Mouse (Mus musculus): ENCODE data around the gene Eya4. TPM values are rescaled to one million over a fixed set of nuclear protein-coding genes. Genes with fewer than 3 reads are reported as not detected.
A peak's percentile ranks its signal among the peaks of the same experiment; 100 is the strongest.

Eya4 gene
- total RNA-seq, 2 experiments from 2014 or later, result 0.66 to 1.5 TPM

DNA sequence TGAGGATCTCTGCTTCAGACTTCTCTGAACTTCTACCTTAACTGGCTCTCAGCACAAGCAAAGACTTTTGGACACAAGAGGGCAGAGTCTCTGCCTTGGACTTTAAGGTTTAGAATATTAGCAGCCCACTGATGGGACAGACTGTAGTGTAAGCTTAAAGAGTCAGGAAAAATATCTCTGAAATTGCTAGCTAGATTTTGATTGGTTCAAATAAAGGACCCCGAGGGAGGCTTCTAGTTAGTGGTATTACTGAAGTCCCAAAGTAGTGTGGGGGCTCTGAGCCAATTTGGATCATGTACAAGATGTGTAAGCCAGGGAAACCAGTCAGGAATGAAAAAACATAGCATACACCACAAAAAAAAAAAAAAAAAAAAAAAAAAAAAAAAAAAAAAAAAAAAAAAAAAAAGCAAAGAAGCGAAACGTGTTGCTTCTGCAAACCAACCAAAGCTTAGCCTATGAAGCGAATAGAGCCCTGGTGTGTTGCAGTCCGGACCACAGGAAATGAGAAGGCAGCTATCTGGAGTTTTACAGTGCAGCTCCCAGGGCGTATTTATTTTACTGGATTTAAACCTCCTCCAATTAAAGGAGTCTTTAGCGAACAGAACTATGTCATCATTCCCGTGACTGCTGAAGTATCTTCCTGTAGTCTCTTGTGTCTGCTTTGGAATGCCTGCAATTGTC is 173.8 kb downstream of the Eya4 start:
- ATAC-seq (replicated peaks; ENCODE audit: low FRiP score, low TSS enrichment, poor library complexity, severe bottlenecking), result no peak

DNA sequence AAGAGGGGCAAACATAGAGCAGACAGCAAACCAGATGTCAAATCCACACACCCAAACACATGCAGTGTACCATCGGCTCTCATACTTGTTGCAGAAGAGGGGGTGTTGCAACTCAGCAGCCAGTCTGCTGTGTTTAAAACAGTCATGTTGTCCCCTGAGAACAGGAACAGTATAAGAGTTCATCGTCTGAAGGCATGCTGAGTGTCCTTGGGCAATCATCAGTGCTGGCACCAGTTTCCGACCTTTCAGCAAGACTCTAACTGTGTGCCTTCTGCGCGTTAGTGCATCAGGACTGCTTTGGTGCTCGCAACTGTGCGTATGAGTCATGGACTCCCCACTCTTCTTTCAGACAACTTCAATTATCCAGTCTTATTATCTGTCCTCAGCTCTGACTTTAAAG is 179.0 kb downstream of the Eya4 start:
- no peak for ATAC-seq (replicated peaks; ENCODE audit: low FRiP score, low TSS enrichment, poor library complexity, severe bottlenecking)

DNA sequence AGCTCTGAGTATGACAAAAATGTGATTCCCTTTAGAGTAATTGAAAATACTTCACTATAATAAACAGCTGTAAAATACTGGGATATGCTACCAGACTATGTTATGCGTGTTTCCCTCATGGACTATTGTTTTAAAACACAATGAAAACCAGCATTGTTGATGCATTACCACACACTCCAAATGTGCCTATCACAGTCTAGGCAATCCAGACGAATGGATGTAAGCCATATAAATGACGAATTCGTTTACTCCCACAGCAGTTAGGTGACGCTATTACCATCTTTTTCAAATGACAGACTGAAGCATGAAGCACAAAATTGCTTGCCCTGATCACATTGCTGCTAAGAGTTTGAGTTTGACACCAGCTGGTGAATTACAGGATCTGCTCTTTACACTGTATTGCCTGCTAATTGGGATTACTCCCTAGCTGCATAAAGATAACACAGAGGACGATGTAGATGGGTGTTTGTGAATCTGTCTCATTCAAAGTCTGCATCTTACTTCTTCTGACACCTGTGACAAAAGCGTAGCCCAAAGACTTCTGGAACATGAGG is 185.4 kb downstream of the Eya4 start:
- no peak for ATAC-seq (replicated peaks; ENCODE audit: low FRiP score, low TSS enrichment, poor library complexity, severe bottlenecking)

DNA sequence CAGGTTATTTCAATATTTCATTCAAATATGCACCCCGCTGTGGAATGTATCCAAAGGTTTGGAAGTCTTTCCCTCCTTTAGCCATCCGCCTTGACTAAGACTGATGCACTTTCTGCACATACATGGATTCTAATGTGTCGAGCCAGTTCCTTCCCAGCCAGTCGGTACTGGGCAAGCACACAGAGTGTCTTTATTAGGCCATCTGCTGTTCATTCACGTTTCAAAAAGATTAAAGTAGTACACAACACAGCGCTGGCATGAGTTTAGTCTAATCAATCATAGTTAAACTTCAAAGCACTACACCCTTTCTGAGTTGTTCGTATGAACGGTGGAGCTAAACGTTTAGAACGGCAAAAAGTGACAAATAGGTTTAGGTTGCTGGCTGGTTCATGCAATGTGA is 190.7 kb downstream of the Eya4 start:
- ATAC-seq (replicated peaks; ENCODE audit: low FRiP score, low TSS enrichment, poor library complexity, severe bottlenecking), result no peak

DNA sequence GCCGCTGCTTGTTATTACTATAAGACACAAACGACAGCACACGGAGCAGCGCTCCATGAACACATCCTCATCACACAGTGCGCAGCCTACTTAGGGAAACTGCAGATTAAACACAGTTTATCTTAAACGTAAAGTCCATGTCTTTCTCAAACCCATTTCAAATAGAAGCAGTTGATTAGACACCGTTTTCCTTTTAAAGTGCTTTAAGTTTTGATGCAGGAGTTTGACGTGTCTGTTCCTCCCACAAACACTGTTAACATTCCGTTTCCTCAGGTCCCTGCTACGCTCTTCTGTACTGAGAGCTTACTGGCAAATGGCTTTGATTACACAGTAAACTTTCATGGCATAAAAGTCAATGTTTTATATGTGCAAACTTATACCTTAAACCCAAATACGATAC is 191.4 kb downstream of the Eya4 start:
- no peak for ATAC-seq (replicated peaks; ENCODE audit: low FRiP score, low TSS enrichment, poor library complexity, severe bottlenecking)

DNA sequence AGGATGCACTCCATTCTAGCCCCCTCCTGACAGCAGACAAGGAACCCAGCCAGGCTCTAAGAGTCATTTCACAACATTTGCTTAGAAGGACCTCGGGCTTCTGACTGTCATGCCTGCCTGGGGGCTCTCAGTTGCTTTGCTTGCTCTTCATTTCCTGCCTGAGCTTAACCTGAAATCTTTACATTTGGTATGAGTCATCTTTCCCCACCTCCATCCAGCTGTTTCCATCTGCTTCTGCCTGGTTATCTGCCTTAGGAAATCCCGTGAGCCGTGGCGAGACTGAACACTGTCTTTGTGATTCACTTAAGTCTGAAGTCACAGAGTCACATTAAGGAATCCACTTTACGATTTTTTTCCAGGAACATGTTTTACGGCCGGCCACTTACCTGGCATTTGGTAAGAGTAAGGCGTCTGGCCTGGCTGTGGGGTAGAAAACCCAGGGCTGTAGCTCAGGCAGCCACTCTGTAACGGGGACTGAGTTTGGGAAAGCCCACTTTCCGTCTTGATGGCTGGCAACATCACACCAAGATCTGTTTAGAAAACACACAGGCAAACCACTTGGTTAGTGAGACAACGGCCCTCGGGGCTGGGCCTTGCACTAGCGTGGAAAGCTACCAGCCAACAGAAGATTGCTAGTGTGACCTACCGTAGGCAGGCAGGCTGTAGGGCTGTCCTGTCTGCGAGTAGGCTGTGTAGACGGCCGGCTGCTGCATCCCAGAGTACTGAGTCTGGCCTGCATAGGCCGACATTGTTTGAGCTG is 193.5 kb downstream of the Eya4 start:
- no peak for ATAC-seq (replicated peaks; ENCODE audit: low FRiP score, low TSS enrichment, poor library complexity, severe bottlenecking)

DNA sequence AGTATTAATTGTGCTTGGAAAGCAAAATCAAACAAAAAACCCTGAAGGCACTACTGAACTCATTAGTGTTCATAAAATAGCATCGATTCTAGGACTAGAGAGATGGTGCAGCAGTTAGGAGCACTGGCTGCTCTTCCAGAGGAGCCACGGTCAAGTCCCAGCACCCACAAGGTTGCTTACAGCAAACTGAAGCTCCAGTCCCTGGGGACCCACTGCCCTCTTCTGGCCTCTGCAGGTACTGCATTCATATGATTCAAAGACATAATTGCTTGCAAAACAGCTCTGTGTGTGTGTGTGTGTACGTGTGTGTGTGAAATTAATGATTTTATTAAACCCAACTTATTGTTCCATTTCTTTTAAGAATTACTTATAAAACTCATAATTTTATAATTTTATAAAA is 200.2 kb downstream of the Eya4 start:
- no peak for ATAC-seq (replicated peaks; ENCODE audit: low FRiP score, low TSS enrichment, poor library complexity, severe bottlenecking)

DNA sequence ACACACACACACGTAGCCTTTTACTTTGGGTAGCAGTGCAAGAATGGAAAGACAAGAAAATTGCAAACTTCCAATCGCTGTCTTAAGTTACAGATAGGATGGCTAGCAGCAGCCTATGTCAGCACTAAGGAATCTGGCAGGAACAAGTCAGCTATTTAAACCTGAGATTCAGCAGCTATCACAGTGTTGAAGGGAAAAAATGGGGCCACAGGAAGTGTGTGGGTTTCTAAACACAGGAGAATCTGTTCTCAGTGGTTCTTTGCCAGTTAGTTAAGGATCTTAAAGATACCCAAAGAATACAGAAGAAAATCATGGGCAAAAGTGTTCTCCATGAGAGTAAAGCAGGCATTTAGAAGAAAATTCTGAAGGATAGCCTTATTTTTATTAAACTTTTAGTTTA is 206.0 kb downstream of the Eya4 start:
- ATAC-seq (replicated peaks; ENCODE audit: low FRiP score, low TSS enrichment, poor library complexity, severe bottlenecking), result no peak

DNA sequence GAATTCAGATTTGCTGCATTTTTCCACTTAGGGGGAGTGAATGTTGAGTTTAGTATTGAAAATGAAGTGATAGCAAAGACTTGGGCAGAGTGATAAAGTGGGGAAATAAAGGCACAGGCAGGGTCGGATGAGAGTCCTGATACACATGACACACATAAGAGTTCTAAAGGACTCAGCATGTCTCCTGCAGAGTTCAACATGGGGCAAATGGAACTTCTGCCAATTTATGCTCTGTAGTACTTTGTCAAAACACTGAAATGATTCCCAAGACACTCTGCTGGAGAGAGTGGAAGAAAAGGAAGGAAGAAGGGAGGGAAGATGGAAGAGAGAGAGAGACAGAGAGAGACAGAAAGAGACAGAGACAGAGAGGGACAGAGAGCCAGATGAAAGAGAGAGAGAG is 222.6 kb downstream of the Eya4 start:
- no peak for ATAC-seq (replicated peaks; ENCODE audit: low FRiP score, low TSS enrichment, poor library complexity, severe bottlenecking)

DNA sequence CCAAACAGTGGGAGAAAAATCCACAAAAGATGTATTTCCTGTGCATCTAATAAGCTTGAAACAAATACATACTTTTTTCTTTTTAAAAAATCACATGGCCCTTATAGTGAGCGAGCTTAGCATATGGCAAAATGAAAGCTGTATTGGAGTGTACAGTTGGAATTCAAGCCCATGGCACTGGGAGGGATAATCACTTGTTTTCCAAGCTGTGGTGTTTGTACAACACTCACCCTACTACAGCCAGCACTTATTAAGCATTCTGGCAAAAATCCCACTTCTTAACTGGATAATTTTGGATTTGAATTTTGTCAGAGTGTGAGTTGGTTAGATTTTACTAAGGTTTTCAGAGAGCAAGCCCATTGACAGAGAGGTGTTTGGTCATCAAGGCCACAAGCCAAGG is 223.4 kb downstream of the Eya4 start:
- ATAC-seq (replicated peaks; ENCODE audit: low FRiP score, low TSS enrichment, poor library complexity, severe bottlenecking), result no peak

DNA sequence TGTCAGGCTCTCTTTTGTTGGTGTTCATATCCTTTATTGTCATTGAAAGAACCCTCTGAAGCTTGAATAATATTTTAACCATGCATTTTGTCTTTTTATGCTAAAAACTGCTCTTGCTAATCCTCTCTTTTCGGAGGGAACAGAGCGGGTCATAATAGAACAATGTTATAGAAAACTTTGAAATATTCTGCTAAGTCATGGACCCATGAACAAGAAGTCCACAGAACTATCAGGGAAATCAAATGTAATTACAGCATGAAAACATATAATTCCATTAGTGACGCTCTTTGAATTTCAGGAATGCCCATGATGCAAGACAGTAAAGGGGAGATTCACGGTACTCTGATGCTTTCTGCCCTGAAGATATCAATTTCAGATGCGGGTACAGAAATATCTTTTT is 224.1 kb downstream of the Eya4 start:
- ATAC-seq (replicated peaks; ENCODE audit: low FRiP score, low TSS enrichment, poor library complexity, severe bottlenecking), result no peak

DNA sequence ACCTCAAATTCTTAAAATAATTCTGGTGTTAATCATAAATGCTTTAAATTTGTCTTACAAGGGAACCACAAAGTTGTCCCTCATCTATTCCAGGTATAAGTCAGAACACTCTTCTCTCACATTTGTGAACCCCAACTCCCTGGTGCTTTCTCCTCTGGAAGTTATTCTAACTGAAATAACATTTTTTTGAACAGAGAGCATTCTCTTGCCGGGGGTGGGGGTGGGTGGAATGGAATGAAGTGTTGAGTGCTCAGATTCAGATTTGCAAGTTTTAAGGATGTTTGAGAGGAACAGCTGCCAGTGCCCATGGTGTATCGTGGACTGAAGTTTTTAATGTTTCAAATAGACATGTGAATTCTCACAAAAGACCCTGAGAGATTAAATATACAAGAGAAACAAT is 230.1 kb downstream of the Eya4 start:
- no peak for ATAC-seq (replicated peaks; ENCODE audit: low FRiP score, low TSS enrichment, poor library complexity, severe bottlenecking)

DNA sequence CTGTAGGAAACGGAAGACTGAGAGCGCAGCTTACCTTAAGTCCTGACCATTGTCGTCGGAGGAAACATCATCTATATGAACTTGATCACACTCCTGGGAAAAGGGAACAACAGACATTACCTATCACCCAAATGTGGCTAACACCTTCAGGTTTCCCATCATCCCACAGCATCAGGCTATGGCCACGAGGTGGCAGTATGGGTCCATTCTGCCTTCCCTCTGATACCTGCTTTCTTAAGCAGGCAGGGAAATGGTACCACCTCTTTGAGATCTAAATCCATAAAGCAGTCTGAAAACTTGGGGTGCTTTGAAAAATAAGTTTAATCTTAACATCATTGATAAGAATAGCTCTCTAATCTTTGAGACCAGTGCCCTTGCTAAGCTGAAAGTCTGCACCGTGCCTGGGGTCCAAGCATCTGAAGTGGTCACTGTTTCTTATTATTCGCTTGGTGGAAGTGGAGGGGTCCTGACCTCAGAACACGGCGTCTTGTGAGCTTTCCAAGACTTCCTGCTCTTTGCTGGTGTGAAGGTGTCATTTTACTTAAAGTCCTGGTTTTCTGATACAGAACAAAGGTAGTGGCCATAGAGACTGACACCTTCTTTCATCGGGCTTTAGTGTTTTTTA is 233.7 kb downstream of the Eya4 start:
- peak; percentile 92 for ATAC-seq (replicated peaks; ENCODE audit: low FRiP score, low TSS enrichment, poor library complexity, severe bottlenecking)

DNA sequence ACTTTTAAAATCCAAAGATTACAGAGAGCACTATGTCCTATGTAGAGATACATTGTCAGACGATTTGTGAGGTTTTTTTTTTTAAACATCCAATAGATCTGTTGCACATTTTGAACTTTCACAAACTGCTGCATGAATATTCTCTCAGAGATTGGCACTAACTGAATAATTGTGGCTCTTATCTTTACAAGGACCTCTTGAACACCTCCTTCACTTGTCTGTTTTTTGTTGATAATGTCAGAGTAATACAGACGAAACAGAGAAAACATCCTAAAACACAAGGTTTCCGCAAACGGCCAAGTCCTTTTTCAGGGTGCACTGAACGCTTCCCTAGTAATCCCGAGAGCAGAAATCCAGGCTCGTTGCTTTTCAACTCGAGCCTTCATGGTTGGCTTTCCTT is 234.5 kb downstream of the Eya4 start:
- ATAC-seq (replicated peaks; ENCODE audit: low FRiP score, low TSS enrichment, poor library complexity, severe bottlenecking), result peak; percentile 84

DNA sequence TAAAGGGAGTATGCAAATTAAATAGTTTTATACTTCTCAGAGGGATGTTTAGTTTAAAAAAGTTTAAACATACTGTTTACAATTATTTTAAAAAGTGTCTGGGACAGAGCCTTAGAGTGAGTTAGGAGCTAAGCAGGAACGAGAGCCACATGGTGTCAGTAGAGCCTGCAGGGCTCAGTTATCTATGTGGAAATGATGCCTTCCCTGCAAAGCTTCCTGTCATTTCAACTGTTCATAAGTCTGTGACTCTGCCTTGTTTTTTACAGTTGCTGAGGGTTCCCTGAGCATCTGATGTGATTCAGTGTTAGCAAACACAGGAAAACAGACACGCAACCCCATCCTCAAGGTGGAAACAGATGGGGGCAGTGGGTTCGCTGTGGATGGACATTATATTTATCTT is 235.3 kb downstream of the Eya4 start:
- peak; percentile 57; the same call in 1 of the 2 replicates for ATAC-seq (replicated peaks; ENCODE audit: low FRiP score, low TSS enrichment, poor library complexity, severe bottlenecking)

DNA sequence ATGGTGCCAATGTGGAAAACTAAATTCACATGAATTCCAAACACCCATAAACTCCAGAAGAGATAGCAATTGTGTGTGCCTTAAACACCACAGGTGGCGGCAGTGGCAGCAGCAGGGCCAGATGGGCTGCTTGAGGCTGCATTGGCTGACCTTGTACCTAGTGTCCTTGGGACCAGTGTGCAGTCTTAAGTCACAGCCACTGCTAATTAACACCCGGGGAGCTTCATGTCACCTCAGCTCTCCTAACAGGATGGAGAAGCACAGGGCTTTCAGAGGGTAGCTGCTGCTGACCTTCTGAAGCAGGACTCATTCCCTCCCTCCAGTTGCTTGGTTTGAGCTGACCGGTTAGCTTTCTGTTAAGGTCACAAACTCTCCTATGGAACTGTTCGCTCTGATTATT is 242.5 kb downstream of the Eya4 start:
- no peak for ATAC-seq (replicated peaks; ENCODE audit: low FRiP score, low TSS enrichment, poor library complexity, severe bottlenecking)

DNA sequence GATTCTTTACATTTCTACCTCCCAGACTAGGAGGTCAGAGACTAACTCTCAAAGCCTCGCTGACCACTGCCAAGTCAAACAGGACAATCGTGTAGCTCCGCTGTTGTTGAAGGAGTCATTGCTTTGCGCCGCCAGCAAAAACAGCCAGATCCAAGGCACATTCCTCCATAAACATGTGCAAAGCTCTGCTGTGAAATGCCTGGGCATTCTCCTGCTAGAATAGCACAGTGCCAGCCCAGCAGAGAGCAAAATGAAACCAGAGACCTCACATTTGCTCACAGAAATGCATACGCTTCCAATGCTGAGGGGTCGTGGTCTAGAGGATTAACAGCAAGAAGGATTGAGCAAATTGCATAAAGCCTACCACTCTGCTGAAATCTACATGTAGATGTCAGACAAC is 258.1 kb downstream of the Eya4 start:
- no peak for ATAC-seq (replicated peaks; ENCODE audit: low FRiP score, low TSS enrichment, poor library complexity, severe bottlenecking)

DNA sequence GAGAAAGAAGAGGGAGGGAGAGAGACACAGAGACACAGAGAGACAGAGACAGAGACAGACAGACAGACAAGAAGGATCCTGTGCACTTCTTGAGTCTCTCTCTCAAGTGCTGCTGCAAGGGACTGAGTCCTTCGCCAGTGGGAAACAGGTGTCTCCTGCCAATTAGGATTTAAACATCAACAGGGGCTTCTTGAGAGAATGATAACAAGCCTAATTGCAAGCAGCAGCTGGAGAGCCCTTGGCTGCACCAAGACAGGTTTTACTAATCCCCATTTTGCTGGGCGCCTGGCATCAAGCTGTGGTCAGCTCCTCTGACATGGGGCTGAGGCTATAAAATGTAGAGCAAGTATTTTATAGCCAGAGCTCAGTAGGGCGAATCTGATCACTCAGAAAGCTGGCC is 259.0 kb downstream of the Eya4 start:
- ATAC-seq (replicated peaks; ENCODE audit: low FRiP score, low TSS enrichment, poor library complexity, severe bottlenecking), result no peak

DNA sequence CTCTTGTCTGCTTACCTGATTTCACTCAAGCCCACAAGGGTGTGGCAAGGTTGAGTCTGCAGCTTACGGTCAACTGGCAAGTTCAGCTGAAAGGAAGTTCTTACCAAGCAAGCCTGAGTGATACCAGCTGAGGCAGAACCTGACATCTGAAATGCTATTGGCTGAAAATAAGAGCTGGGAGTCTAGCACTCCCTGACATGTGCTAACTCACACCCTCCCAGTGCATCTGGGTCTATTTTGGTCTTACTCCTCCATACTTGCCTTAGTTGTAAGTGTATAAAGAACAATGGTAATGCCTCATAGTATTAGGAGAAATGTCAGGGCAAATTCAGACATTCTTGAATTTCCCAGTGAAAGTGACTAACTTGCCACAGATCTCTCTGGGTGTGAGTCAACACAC is 260.3 kb downstream of the Eya4 start:
- ATAC-seq (replicated peaks; ENCODE audit: low FRiP score, low TSS enrichment, poor library complexity, severe bottlenecking), result no peak

DNA sequence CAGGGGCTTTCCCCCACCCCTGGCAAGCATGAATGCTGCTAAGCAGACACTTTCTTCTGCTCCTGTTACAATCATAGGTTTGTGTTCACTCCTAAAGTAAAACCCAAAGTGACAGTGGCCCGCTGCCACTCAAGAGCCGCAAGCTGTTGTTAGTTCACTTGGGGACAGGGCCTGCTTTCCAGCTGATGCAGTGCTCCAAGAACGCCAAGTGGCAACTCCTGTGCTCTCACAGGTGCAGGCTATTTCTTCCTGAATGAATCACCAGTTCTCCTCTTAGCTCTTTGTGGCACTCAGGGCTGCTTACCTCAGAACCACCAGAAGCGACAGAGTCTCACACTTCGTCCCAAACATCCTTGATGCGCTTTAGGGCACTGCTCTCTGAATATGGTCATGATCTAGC is 261.3 kb downstream of the Eya4 start:
- ATAC-seq (replicated peaks; ENCODE audit: low FRiP score, low TSS enrichment, poor library complexity, severe bottlenecking), result no peak

DNA sequence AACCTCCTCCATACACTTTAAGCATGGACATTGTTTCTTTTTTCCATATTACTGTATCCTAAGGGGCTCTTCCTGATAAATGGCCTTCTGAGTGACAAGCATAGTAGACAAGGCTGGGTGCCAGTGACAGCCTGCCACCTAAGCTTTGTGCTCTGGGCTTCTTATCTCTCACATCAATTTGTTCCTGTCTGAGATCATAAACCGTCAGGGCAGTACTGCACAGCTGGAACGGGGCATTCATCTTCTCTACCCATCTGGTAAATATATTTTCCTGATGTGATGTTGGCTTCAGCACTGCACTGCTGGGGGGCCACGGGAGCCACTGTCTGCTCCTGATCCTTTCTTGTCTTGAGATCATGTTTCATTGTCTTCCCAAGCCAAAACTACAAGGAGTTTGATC is 261.8 kb downstream of the Eya4 start:
- no peak for ATAC-seq (replicated peaks; ENCODE audit: low FRiP score, low TSS enrichment, poor library complexity, severe bottlenecking)
